Mouse (Mus musculus) mouse trophoblast stem cell (cell line): ENCODE measurements around the gene Olfr1231.

Experiments
- in situ Hi-C, 2 experiments: fragments of 300-500 bp; cut with MseI, MboI; formaldehyde crosslinking; loops; 2 replicates in 1 of 2; 3 replicates in 1 of 2; pipeline ENCODE4 v1.15.1; 2025

Gene Olfr1231

DNA sequence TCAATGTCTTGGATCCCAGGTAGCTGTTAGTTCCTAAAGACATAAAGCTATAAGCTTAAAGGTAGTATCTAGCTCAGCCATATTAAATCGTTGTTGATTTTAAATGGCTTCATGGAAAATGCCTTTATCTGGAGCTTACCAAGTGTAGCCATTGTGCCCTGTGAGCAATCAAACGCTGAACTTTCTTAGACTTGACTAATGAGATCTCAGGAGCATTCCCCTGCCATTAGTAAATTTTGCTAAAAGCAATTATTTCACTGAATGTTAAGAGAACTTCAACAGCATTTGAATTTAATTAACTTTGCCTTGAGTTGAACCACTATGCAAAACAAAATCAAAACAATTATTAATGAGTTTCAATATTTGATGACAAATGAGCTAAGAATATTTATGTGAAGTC is at the start of gene Olfr1231:
Gene Olfr1231, minus strand, starts transcription at position 101 of the 400 bp plus-strand sequence.
- in situ Hi-C loops, result no loop called here

DNA sequence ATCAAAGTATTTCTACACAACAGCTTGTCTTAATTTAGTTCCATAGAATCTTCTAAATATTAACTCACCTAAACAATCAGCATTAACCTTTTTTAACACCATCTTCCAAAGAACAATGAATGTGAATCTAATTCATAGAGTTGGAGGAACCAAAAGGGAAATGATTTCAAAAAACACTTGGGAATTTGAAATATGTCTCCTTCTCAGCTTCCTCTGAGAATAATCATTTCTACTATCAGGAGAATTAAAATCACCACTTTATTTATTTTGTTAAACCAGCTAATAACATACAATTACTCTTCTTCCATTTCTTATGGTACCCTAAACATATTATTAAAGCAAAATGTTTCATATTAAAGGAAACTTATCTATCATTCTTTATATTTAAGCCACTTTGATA is 35.4 kb upstream of the Olfr1231 start, which contains the start of gene Olfr1233:
Gene Olfr1233, minus strand, starts transcription at position 101 of the 400 bp plus-strand sequence.
- in situ Hi-C loops, result no loop called here

- in situ Hi-C loops, result no loop called here
Observed at GRCm38 (mm10) chr2:89329575-89329974, 22.7 kb upstream of the Olfr1231 start, which contains the start of gene Olfr1232. Olfr1232 (minus strand) TSS chr2:89329675.

GRCm38 (mm10) chr2:89297168-89297567 is 9.7 kb downstream of the Olfr1231 start, which contains the start of gene Olfr1230:
Olfr1230 (minus strand) TSS chr2:89297268.
- in situ Hi-C loops, result no loop called here

- in situ Hi-C loops, result no loop called here
Observed at GRCm38 (mm10) chr2:89287914-89288313, 19.0 kb downstream of the Olfr1231 start, which contains the start of gene Olfr1229. Olfr1229 (minus strand) TSS chr2:89288014.

DNA sequence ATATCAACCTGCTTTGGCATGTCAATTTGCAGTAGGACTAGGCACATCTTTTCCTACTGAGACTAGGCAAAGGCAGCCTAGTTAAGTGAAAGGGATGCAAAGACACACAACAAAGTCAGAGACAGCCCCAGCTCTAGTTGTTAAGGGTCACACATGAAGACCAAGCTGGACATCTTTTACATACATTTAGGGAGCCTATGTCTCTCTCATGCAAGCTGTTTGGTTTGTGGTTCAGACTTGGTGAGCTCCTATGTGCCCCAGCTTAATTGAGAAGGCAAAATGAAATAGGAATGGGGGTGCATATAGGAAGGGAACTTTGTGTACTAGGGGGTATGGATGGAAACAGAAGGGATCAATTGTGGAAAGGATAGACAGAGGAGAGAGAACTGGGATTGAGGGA is 52.9 kb downstream of the Olfr1231 start, which contains the start of gene Olfr1228:
Gene Olfr1228, minus strand, starts transcription at position 101 of the 400 bp plus-strand sequence.
- in situ Hi-C loops, result no loop called here
